Mouse (Mus musculus) cerebellum, adult 11 months (tissue): Measurements from ENCODE around the gene Wasf2.

Experiments used
- DNase-seq: peaks from one replicate; pipeline ENCODE4 v3.0.0; 2022

Wasf2 gene

GRCm38 (mm10) chr4:133178305-133178704 lies 48.0 kb downstream of the Wasf2 start:
- no peak for DNase-seq

DNA sequence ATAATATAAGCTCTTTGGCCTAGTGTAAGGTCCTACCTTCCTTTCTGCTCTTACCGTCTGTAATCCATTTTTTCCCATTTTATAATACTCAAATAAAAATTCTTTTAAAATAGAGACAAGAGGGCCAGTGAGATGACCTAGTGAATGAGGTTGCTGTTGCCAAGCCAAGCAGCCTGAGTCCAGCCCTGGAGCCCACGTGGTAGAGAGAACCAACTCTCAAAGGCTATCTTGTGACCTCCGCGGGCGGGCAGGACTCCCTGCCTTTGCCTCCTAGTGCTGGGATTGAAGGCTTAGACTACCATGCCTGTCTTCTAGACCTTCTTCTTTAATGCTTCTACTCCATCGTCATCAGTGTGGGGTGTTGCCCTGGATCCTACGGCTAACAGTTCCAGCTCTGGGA lies 49.0 kb downstream of the Wasf2 start:
- DNase-seq = no peak

- DNase-seq = no peak
Observed at GRCm38 (mm10) chr4:133182439-133183033, 52.2 kb downstream of the Wasf2 start.

- no peak for DNase-seq
Observed at GRCm38 (mm10) chr4:133184031-133184897, 54.0 kb downstream of the Wasf2 start.

DNA sequence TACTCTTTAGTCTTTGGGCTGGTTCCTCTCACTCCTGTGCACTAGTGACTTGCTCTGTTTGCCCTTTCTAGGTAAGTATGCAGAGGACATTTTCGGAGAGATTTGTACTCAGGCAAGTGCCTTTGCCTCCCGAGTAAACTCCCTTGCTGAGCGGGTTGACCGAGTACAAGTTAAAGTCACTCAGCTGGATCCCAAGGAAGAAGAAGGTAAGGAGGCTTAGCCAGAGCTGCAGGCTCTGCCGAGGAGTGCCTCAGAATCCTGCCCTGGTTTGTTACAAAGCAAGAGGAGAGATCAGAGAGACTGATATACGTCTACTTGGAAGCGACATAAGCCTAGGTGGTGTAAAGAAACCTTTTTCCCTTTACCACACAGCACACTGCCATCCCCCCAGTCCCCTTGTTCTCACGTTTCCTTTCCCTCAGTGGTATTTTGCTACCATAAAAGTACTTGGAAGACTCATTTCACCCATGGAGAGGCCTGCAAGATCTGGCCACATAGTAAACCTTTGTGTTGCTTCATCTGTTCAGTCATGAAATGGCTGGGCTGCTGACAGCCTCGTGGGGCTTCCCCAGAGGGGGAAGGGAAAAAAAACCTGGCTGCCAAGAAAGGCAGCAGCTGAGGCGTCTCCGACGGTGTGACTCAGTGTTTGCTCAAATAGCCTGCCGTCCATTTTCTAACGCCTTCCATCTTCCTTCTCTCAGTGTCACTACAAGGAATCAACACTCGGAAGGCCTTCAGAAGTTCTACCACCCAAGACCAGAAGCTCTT lies 54.8 kb downstream of the Wasf2 start:
- no peak for DNase-seq

DNA sequence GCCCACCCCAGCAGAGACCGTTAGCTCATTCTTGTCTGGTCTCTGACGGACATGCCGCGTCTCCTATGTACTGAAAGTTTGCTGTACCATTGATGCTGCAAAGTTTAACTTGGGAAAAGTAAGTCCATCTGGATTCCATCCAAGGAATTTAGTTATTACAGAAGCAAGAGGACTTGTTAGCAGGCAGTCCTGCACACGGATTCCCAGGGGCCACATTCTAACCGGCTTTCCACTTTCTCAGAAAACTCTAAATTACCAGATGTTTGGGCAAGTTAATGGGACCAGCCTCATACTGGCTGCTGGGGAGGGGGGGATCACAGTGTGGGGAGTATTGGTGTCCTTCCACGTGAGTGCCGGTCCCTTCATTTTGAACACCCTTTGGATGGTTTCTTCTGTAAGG lies 55.6 kb downstream of the Wasf2 start:
- no peak for DNase-seq

DNA sequence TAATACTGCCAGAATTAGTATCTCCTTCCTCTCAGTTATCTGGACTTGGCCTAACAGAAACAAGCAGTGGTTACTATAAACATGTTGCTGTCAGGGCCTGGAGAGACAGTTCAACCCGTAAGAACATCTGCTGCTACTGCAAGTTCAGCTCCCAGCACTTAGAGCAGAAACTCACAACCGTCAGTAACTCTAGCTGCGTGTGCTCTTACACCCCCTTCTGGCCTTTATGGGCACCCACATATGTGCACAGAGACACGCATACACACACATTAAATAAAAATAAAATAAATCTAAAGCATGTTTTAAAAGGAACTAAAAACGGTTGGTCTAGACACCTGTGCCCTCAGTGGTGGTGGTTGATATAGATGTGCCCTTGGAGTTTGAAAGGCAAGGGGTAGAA lies 56.6 kb downstream of the Wasf2 start:
- DNase-seq = no peak

DNA sequence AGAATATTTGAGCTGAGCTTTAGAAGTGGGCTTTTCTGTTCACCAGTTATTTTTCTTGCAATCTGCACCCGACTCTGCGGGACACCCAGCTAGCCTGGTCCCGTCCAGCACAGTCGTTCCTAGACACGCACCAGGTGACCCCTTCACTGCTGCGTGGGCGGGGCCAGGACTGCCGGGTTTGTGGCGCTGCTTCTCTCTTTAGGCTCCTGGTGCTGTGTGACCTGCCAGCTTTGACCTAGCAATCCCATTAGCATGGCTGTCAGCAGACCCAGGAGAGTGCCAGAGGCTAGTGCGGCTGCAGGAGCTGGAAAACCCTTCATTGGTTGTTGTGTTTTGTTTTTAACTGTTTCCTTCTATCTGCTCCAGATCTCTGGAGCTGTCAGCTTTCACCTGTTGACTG lies 59.1 kb downstream of the Wasf2 start:
- DNase-seq = no peak

DNA sequence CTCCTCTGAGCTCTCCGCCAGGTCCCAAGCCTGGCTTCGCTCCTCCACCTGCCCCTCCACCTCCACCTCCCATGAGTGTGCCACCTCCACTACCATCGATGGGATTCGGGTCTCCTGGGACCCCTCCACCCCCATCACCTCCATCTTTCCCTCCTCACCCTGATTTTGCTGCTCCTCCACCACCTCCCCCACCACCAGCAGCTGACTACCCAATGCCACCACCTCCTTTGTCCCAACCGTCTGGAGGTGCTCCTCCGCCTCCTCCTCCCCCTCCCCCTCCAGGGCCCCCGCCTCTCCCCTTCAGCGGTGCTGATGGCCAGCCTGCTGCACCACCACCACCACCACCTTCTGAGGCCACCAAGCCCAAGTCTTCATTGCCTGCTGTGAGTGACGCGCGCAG lies 64.2 kb downstream of the Wasf2 start:
- DNase-seq = no peak

- no peak for DNase-seq
Observed at GRCm38 (mm10) chr4:133195014-133195413, 64.7 kb downstream of the Wasf2 start.

DNA sequence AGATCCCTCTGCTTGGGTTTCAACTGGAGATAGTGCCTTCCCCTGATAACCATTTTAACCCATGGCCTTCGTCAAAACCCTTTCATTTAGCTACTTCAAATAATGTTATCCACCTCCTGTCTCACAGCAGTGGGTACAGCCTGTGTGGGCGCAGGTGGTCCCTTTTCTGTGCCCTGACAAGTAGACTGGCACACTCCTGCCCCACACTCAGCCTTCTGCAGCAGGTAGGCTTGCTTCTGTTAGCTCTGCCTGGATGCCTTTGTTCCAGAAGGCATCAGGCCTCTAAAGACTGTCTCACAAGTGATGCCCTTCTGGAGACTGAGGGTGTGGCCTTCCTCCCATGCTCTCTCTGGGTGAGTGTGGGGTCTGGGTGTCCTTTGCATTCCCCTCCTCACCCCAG lies 65.8 kb downstream of the Wasf2 start:
- DNase-seq = no peak

DNA sequence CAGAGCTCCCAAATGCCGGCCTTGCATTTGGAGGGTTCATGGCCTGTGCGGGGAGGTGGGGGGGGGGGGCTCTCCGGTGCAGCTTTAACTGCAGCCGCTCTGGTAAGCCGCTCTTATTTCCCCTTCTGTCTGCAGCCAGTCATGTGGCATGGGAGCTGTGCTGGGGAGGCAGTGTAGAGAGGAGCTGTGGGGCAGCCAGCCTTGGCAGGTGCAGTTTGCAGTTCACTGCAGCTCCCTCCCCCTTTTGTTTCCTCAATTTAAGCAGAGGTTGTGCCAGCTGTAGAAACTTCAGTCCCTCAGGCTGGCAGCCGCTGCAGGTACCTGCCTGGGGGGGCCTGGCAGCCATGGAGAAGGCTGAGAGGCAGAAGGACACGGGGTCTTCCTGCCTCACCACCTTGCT lies 66.5 kb downstream of the Wasf2 start:
- DNase-seq = no peak

- DNase-seq = no peak
Observed at GRCm38 (mm10) chr4:133197355-133197754, 67.0 kb downstream of the Wasf2 start.

GRCm38 (mm10) chr4:133197801-133198286 lies 67.5 kb downstream of the Wasf2 start:
- DNase-seq = no peak

DNA sequence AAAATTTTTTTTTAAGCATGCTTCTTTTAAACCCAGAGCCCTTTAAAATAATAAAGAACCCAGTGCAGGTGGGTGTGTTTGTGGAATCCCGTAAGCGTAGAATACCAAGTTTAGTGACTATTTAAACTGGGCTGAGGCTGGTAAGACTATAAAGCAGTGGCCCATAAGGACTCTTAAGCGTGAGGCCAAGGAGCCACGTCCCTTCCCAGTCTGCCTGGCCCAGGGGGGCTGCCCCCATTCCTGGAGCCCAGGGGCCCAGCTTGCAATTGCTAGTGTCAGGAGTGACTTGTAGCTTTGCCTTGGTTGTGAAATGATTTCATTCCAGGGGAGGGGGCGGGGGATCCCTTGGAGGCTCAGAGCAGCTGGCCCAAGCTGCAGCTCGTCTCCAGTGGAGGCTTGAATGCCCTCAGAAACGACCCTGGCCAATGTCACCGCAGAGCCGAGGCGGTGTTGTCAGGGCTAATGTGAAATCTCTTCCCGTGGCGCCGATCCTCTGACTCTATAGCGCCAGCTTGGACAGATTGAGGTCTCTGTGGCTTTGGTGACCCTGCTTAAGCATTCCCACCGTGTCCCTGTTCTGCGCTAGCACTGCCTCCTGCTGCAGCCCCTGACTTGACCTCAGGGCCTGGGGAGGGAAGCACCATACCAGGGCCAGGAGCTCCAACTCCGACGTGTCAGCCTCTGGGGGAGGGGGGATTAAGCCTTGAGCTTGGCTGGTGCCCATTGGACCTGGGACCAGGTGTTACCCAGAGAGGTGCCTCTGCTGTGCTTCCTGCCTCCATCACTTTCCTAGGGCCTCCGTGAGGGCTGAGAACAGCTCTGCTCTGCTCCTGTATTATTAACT lies 68.3 kb downstream of the Wasf2 start:
- DNase-seq = no peak

DNA sequence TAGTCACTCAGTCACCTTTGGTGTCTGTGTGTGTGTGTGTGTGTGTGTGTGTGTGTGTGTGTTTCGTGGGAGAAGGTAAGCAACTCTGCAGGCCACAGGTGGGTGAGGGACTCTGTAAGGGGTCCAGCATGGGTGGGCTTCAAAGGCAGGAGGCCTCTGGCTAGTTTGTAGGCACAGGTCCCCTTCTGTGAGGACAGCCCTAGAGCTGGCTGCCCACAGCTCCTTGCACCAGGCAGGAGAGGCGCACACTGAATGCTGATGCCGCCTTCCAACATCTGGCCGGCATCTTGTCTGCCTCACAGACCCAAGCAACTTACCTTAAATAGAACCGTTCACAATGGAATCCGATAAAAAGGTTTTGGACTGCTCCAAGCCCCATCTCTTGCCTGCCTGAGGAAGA lies 69.4 kb downstream of the Wasf2 start:
- no peak for DNase-seq

GRCm38 (mm10) chr4:133200343-133200742 lies 70.0 kb downstream of the Wasf2 start:
- no peak for DNase-seq

DNA sequence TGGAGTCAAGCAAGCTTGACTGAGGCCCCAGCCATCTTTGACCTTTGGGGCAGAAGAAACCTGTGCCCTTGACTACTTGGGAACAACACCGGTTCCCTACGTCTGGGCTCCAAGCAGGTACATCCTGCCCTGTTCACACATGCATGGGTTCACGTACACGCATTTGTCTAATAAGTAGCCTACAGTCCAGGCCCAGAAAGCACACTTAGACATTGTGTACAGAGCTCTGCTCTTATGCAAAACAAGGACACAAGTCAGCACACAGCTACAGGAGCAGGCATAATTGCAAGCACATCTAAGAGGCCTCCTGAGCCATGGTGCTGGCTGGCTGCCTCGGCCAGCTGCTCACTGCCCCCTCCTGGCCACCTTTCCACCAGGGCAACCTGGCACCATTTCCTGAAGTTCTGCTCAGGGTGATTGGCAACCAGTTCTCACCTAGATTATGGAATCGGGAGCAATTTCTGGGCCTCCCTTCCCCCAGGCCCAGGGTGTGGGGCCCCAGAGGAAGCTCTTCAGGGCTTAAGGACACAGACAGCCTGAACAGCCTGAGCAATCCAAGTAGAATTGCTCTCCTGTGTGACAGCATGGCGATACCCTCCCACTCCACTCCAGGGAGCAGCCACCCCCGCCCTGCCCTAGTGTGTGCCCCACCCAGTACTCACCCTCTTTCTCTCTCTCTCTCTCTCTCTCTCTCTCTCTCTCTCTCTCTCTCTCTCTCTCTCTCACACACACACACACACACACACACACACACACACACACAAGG lies 70.9 kb downstream of the Wasf2 start:
- DNase-seq = peak; percentile 82

GRCm38 (mm10) chr4:133202254-133202653 lies 71.9 kb downstream of the Wasf2 start:
- no peak for DNase-seq

- no peak for DNase-seq
Observed at GRCm38 (mm10) chr4:133203591-133203990, 73.3 kb downstream of the Wasf2 start.

DNA sequence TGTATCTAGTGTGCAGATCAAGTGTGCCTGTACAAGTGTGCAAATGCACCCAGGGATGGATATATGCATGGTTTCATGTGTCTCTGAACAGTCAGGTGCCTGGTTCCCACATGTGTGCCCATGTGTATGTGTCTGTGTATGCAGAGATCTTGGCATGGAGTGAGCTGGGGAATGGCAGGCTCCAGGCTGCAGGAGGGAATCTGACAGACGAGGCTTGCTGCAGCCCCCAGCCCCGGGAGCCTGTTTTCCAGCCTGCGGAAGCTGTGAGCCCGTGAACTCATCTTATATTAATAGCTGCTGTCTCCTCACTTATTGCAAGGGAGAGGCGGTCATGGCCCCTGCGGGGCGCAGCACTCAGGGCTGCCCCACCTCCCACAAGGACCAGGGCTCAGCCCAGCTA lies 74.1 kb downstream of the Wasf2 start:
- no peak for DNase-seq

DNA sequence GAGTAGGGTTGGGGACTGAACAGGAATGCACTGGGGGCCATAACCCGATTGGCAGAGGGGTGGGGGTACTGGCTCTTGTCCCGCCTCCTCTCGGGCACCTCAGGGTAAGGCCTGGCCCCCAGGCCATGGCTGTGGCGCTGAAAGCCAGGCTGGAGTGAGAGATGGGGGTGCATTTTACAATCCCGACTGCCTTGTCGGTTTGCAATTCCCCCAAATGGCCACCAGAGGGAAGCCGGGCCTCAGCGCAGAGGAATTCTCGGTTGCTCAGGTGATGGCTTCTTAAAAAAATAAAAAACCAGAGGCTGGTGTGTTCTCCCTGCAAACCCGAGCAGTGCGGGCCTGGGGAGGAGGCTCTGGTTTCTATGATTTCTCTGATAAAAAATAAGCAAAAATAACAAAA lies 79.1 kb downstream of the Wasf2 start:
- peak; percentile 66 for DNase-seq
